Mouse (Mus musculus) brain, embryonic 14.5 days (tissue): ENCODE results near the gene Nuf2. TPM values are rescaled to one million over a fixed set of nuclear protein-coding genes. Genes with fewer than 3 reads are reported as not detected.

ENCODE experiments used
- DNase-seq: peaks from one replicate; pipeline ENCODE4 v3.0.0-alpha.2; 2011; ENCODE audit warnings: low read depth
- CTCF ChIP-seq: fragments of 200-500 bp; IDR thresholded peaks from 2 replicates; pipeline ENCODE4 v1.5.1; 2012; ENCODE audit warnings: inconsistent platforms, mild to moderate bottlenecking, moderate library complexity, borderline replicate concordance; ENCODE audit not compliant: insufficient read depth, insufficient read length; ENCODE audit errors: extremely low read depth
- POLR2A ChIP-seq: fragments of 200-500 bp; IDR thresholded peaks from 2 replicates; pipeline ENCODE4 v1.6.1; 2012; ENCODE audit warnings: mild to moderate bottlenecking, inconsistent platforms, borderline replicate concordance; ENCODE audit not compliant: poor library complexity, insufficient read depth, insufficient read length, severe bottlenecking; ENCODE audit errors: extremely low read depth
- polyA plus RNA-seq: library from polyadenylated mRNA; depleted of rRNA; stranded (reverse); fragments of >200 nt; gene quantifications from 2 replicates; pipeline ENCODE4 v1.2.3, GENCODE M21; 2012; rRNA removed

The Nuf2 gene
- 11.9 and 16.9 TPM in 2 replicates for polyA plus RNA-seq

- peak; percentile 100 for DNase-seq
- TF ChIP-seq POLR2A, result peak; percentile 66; the same call in 1 of the 2 replicates
- TF ChIP-seq CTCF, result 0 out of 2 replicates have a peak, but pooled peaks have one; percentile 0
Observed at GRCm38 (mm10) chr1:169530876-169531701, at the start of gene Nuf2. TSS of gene Nuf2 (minus strand) at chr1:169531464.

- DNase-seq, result no peak
- TF ChIP-seq CTCF (no peak), POLR2A (no peak)
Observed at GRCm38 (mm10) chr1:169579572-169579971, 48.3 kb upstream of the Nuf2 start.

GRCm38 (mm10) chr1:169574136-169574535 lies 42.9 kb upstream of the Nuf2 start:
- TF ChIP-seq CTCF (no peak), POLR2A (no peak)
- no peak for DNase-seq

- DNase-seq, result no peak
- no peak for TF ChIP-seq POLR2A
- TF ChIP-seq CTCF, result no peak
Observed at GRCm38 (mm10) chr1:169555621-169556020, 24.4 kb upstream of the Nuf2 start.

- DNase-seq, result no peak
- TF ChIP-seq CTCF (no peak), POLR2A (no peak)
Observed at GRCm38 (mm10) chr1:169555019-169555418, 23.8 kb upstream of the Nuf2 start.

GRCm38 (mm10) chr1:169553446-169553845 lies 22.2 kb upstream of the Nuf2 start:
- no peak for TF ChIP-seq POLR2A
- TF ChIP-seq CTCF, result no peak
- no peak for DNase-seq

- no peak for DNase-seq
- TF ChIP-seq CTCF (no peak), POLR2A (no peak)
Observed at GRCm38 (mm10) chr1:169540415-169540814, 9.2 kb upstream of the Nuf2 start.

GRCm38 (mm10) chr1:169531702-169532535 lies 655 bp upstream of the Nuf2 start:
- DNase-seq, result peak; percentile 79
- TF ChIP-seq POLR2A (no peak), CTCF (0 out of 2 replicates have a peak, but pooled peaks have one; percentile 21)

GRCm38 (mm10) chr1:169529996-169530518 lies 1.2 kb downstream of the Nuf2 start:
- no peak for TF ChIP-seq POLR2A
- no peak for TF ChIP-seq CTCF
- DNase-seq, result no peak

- TF ChIP-seq POLR2A (no peak), CTCF (no peak)
- DNase-seq, result no peak
Observed at GRCm38 (mm10) chr1:169526006-169526680, 5.1 kb downstream of the Nuf2 start.
